Mouse (Mus musculus): ENCODE measurements around the gene Gpr35. TPM values are rescaled to one million over a fixed set of nuclear protein-coding genes. Genes with fewer than 3 reads are reported as not detected.
A peak's percentile ranks its signal among the peaks of the same experiment; 100 is the strongest.

Gpr35 gene
- 10 to 100 TPM in 4 of 26 experiments, 1 to 10 TPM in 17, under 1 TPM in 5; 0.34 to 14.6 (median 3.7) TPM for total RNA-seq (2018; cell fraction: chromatin; rRNA removed)
- total RNA-seq (2018; cell fraction: cytosol; rRNA removed): 10 to 100 TPM in 13 of 26 experiments, 1 to 10 TPM in 13; 3.5 to 34.0 (median 10.0) TPM
- 10 to 100 TPM in 10 of 26 experiments, 1 to 10 TPM in 16; 1.6 to 19.0 (median 7.6) TPM for total RNA-seq (2018; cell fraction: nucleus; rRNA removed)
- 4.5 to 16.1 TPM (median 7.7 TPM) in 3 replicates for polyA plus RNA-seq (2018)

GRCm38 (mm10) chr1:92950607-92951006, at the start of gene Gpr35:
Gpr35 (plus strand) TSS chr1:92950865.
- Histone ChIP-seq H3K79me2 (ENCODE audit: inconsistent target) (no peaks in the 10 kb centered on the region), H3K36me3 (ENCODE audit: inconsistent target) (peaks cover 17% of the 10 kb centered on the region; the same call in 1 of the 2 replicates), H3K4me3 (ENCODE audit: inconsistent target) (no peak within 1 kb of the TSS), H3K27ac (no peak within 1 kb of the TSS)
- WGBS (ENCODE audit: missing documents): 76% methylated on average over 5 of the region's 5 CpGs

GRCm38 (mm10) chr1:92902786-92903185, 47.9 kb upstream of the Gpr35 start, which contains the start of gene Ankmy1:
Ankmy1 (minus strand) TSS chr1:92902906.
- Histone ChIP-seq H3K79me2 (ENCODE audit: inconsistent target) (no peaks in the 10 kb centered on the region), H3K4me3 (ENCODE audit: inconsistent target) (no peak within 1 kb of the TSS), H3K27ac (no peak within 1 kb of the TSS), H3K36me3 (ENCODE audit: inconsistent target) (no peaks in the 10 kb centered on the region)
- 27% methylated on average over 13 of the region's 15 CpGs for WGBS (ENCODE audit: missing documents)

- no peak overlapping the region for H3K4me3 ChIP-seq (ENCODE audit: inconsistent target)
- H3K27ac ChIP-seq: no peak overlapping the region
- WGBS (ENCODE audit: missing documents): 70% methylated on average over 4 of the region's 4 CpGs
- H3K79me2 ChIP-seq (ENCODE audit: inconsistent target): no peaks in the 10 kb centered on the region
- H3K36me3 ChIP-seq (ENCODE audit: inconsistent target): no peaks in the 10 kb centered on the region
Observed at GRCm38 (mm10) chr1:92903627-92904026, 47.0 kb upstream of the Gpr35 start.

GRCm38 (mm10) chr1:92905703-92906310, 44.9 kb upstream of the Gpr35 start:
- WGBS (ENCODE audit: missing documents): 88% methylated on average over 2 of the region's 2 CpGs
- no peak overlapping the region; the same call in 1 of the 2 replicates for H3K4me3 ChIP-seq (ENCODE audit: inconsistent target)
- peaks cover 14% of the 10 kb centered on the region; the same call in 1 of the 2 replicates for H3K79me2 ChIP-seq (ENCODE audit: inconsistent target)
- H3K27ac ChIP-seq: no peak overlapping the region
- H3K36me3 ChIP-seq (ENCODE audit: inconsistent target): no peaks in the 10 kb centered on the region

GRCm38 (mm10) chr1:92906779-92907631, 43.7 kb upstream of the Gpr35 start, which contains the start of gene Dusp28:
Dusp28 (plus strand) TSS chr1:92906981.
- H3K79me2 ChIP-seq (ENCODE audit: inconsistent target): peaks cover 23% of the 10 kb centered on the region
- H3K4me3 ChIP-seq (ENCODE audit: inconsistent target): peak within 1 kb of the TSS; percentile 40
- peak within 1 kb of the TSS; percentile 25 for H3K27ac ChIP-seq
- no peaks in the 10 kb centered on the region for H3K36me3 ChIP-seq (ENCODE audit: inconsistent target)
- under 1% methylated on average over 81 of the region's 81 CpGs for WGBS (ENCODE audit: missing documents)

GRCm38 (mm10) chr1:92907632-92908360, 42.9 kb upstream of the Gpr35 start:
- H3K36me3 ChIP-seq (ENCODE audit: inconsistent target): no peaks in the 10 kb centered on the region
- peak overlapping the region; percentile 25 for H3K27ac ChIP-seq
- H3K4me3 ChIP-seq (ENCODE audit: inconsistent target): peak overlapping the region; percentile 40
- 57% methylated on average over 20 of the region's 20 CpGs for WGBS (ENCODE audit: missing documents)
- peaks cover 31% of the 10 kb centered on the region for H3K79me2 ChIP-seq (ENCODE audit: inconsistent target)

- no peaks in the 10 kb centered on the region for H3K36me3 ChIP-seq (ENCODE audit: inconsistent target)
- H3K27ac ChIP-seq: no peak overlapping the region
- no peak overlapping the region for H3K4me3 ChIP-seq (ENCODE audit: inconsistent target)
- 100% methylated on average over 3 of the region's 3 CpGs for WGBS (ENCODE audit: missing documents)
- peaks cover 39% of the 10 kb centered on the region for H3K79me2 ChIP-seq (ENCODE audit: inconsistent target)
Observed at GRCm38 (mm10) chr1:92908664-92909063, 42.0 kb upstream of the Gpr35 start.

- 89% methylated on average over 4 of the region's 4 CpGs for WGBS (ENCODE audit: missing documents)
Observed at GRCm38 (mm10) chr1:92909068-92909467, 41.6 kb upstream of the Gpr35 start.

GRCm38 (mm10) chr1:92910239-92910885, 40.3 kb upstream of the Gpr35 start, which contains the start of gene Rnpepl1:
Rnpepl1 (plus strand) TSS chr1:92910783.
- 1% methylated on average over 45 of the region's 57 CpGs for WGBS (ENCODE audit: missing documents)
- Histone ChIP-seq H3K36me3 (ENCODE audit: inconsistent target) (peaks cover 16% of the 10 kb centered on the region; the same call in 1 of the 2 replicates), H3K79me2 (ENCODE audit: inconsistent target) (peaks cover 51% of the 10 kb centered on the region), H3K4me3 (ENCODE audit: inconsistent target) (peak within 1 kb of the TSS; percentile 49), H3K27ac (no peak within 1 kb of the TSS)

More at GRCm38 (mm10) chr1:92909068-92909467, 41.6 kb upstream of the Gpr35 start:
- Histone ChIP-seq H3K79me2 (ENCODE audit: inconsistent target) (peaks cover 43% of the 10 kb centered on the region), H3K27ac (no peak overlapping the region), H3K36me3 (ENCODE audit: inconsistent target) (peaks cover 3% of the 10 kb centered on the region; the same call in 1 of the 2 replicates), H3K4me3 (ENCODE audit: inconsistent target) (no peak overlapping the region)

- under 1% methylated on average over 83 of the region's 85 CpGs for WGBS (ENCODE audit: missing documents)
- Histone ChIP-seq H3K36me3 (ENCODE audit: inconsistent target) (peaks cover 24% of the 10 kb centered on the region; the same call in 1 of the 2 replicates), H3K4me3 (ENCODE audit: inconsistent target) (peak overlapping the region; percentile 44), H3K79me2 (ENCODE audit: inconsistent target) (peaks cover 51% of the 10 kb centered on the region), H3K27ac (no peak overlapping the region)
Observed at GRCm38 (mm10) chr1:92910925-92911720, 39.5 kb upstream of the Gpr35 start.

- Histone ChIP-seq H3K27ac (no peak overlapping the region), H3K36me3 (ENCODE audit: inconsistent target) (peaks cover 30% of the 10 kb centered on the region; the same call in 1 of the 2 replicates), H3K4me3 (ENCODE audit: inconsistent target) (peak overlapping the region; percentile 44), H3K79me2 (ENCODE audit: inconsistent target) (peaks cover 51% of the 10 kb centered on the region)
- WGBS (ENCODE audit: missing documents): 35% methylated on average over 8 of the region's 8 CpGs
Observed at GRCm38 (mm10) chr1:92911721-92912138, 38.9 kb upstream of the Gpr35 start.

GRCm38 (mm10) chr1:92912286-92912685, 38.4 kb upstream of the Gpr35 start:
- 60% methylated on average over 1 of the region's 1 CpGs for WGBS (ENCODE audit: missing documents)
- no peak overlapping the region for H3K27ac ChIP-seq
- H3K4me3 ChIP-seq (ENCODE audit: inconsistent target): peak overlapping the region; percentile 44; the same call in 1 of the 2 replicates
- H3K36me3 ChIP-seq (ENCODE audit: inconsistent target): peaks cover 35% of the 10 kb centered on the region
- H3K79me2 ChIP-seq (ENCODE audit: inconsistent target): peaks cover 51% of the 10 kb centered on the region

GRCm38 (mm10) chr1:92914239-92914638, 36.4 kb upstream of the Gpr35 start:
- whole genome bisulfite sequencing (ENCODE audit: missing documents): 93% methylated on average over 4 of the region's 4 CpGs
- H3K36me3 ChIP-seq (ENCODE audit: inconsistent target): peaks cover 55% of the 10 kb centered on the region
- no peak overlapping the region for H3K27ac ChIP-seq
- H3K4me3 ChIP-seq (ENCODE audit: inconsistent target): no peak overlapping the region
- peaks cover 49% of the 10 kb centered on the region for H3K79me2 ChIP-seq (ENCODE audit: inconsistent target)

Measured in macrophage (primary cell).